Mouse (Mus musculus) kidney, adult 18-20 months (tissue): ENCODE data around the gene Tnfrsf13c.

ENCODE experiments used
- DNase-seq: peaks from one replicate; pipeline ENCODE4 v3.0.0; 2021

Tnfrsf13c gene

DNA sequence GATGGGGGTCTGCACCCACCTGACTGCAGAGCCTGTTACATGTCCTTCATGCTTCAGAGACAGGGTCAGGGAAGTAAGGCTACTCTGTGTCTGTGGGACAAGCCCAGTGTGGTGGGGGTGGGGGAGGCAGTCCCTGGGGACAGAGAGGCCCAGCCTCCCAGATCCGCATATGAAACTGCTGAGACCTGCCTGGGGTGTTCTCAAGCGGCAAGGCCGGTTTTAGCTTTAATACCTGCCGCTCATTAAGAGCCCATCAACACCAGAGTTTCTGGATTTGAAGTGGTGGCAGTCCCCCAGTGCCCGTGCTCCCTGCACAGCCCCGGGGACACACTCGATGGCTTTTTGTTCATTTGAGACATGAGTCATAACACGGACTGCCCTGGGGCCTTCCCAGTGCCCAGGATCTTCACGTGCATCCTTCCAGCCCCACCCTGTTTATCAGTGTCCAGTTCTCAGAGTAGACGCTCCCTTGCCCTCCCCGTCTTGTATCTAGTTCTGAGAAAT, 5.4 kb upstream of the Tnfrsf13c start:
- DNase-seq: no peak

DNA sequence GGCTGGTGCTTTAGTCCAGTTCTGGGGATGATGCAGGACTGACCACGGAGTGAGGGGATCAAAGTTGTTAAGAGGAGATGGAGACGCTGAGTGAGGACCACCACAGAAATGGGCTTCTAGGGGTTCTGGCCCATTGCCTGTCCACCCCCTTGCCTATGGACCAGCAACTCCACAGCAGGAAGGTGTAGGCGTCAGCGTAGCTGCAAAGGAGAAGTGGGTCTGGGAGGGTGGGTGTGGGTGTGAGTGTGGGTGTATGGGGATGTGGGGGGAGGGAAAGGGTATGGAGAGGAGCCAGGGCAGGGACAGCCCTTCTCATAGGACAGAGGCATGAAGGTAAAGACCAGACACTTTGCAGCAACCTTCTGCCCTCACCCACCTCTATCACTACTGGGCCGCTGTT, 1.6 kb upstream of the Tnfrsf13c start:
- no peak for DNase-seq

DNA sequence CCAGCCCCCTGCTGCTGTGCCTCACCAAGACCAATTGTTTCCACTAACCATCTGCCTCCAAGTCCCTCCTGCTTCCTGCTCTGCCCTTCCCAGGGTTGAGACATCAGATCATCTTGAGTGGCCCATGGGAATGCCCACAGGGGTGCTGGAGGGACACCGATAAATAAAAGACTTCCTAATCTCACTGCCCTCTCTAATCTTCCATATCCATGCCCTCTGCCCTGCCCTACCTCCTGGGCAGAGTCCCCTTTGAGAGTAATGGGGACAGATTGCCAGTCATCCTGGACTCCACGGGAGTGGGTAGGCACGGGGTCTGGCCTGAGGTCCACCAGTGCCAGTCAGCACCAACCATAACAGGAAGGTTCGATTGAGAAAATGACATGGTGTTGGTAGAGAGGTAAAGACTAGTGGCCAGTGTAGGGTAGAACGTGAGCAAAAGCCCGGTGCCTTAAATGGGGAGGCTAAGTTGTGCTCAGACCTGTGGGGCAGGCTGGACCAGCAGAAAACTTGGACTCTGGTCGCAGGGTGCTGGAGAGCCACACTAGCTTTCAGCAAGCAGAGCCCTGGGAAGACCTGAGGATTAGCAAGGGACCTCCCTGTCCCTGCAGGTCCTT, 540 bp upstream of the Tnfrsf13c start:
- no peak for DNase-seq

DNA sequence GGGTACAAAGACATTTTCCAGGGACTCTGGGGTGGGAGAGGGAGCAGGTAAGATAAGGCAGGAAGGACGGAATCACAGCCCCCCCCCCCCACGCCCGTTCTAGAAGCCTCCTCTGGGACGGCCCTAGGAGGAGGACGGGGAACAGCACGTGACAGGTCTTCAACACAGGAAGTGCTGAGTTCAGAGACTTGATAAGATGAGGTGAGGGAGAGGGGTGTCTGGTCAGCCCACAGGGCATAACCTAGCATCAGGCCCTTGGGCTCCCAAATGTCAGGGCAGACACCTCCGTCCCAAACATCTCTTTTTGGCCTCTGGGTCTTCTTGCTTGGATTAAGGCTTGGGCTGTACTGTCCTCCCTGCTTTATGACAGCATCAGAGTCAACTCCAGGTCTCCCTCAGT, 918 bp downstream of the Tnfrsf13c start:
- no peak for DNase-seq

DNA sequence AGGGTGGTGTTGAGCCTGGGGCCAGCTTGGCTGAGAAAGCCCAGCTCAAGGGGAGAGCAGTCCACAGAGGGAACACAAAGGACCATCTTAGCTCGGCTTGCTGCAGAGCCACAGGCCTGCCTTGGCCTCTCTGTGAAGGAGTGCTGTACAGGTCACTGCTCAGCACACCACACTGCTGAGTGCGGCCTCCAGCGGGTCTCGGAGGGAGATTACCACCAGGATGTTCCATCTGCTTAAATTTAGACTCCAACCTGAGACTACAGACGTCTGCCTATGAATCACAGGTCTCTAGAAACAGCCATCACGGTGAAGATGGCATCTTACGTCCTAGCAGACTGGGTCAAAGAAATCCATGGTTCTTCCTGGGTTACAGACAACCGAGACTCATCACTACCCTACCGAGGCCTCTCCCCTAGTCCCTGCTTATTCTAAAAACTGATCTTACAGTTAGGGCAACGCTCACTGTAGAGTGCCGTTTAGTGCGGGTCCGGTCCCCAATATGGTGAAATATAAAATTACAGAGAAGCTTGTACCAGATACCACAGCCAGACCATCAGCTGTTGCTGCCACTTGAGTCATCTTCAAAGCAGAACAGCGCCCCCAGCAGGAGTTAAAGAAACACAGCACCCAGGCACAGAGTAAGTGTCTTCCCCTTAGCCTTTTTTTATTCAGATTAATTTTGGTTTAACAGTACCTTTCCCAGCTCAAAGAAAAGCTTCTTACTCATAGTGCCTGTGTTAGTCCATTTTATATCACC, 2.9 kb downstream of the Tnfrsf13c start:
- no peak for DNase-seq

DNA sequence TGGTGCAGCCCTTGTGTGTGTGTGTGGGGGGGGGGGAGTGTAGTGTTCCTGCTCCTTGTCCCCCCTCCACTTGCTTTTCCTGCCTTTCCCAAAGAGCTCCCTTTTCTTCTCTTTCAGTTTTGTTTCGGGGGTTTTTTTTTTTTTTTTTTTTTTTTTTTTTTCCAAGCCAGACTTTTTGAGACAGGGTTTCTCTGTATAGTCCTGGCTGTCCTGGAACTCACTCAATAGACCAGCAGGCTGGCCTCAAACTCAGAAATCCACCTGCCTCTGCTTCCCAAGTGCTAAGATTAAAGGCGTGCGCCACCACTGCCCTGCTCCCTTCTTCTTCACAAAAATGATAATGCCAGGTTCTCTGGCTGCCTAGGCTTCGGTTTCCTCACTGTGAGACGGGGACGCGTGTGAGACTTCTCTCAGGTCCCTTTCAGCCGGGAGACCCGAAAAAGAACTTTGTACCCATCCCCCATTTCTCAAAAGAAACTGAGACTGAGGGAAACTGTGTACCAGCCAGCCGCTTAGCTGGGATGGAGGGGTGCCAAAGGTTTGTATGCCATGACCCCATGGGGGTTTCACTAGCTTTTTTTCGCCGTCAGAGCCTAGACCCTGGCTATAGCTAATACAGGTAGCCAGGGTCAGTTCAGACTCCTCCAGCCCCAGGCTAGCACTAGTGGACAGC, 4.0 kb downstream of the Tnfrsf13c start:
- DNase-seq: no peak

DNA sequence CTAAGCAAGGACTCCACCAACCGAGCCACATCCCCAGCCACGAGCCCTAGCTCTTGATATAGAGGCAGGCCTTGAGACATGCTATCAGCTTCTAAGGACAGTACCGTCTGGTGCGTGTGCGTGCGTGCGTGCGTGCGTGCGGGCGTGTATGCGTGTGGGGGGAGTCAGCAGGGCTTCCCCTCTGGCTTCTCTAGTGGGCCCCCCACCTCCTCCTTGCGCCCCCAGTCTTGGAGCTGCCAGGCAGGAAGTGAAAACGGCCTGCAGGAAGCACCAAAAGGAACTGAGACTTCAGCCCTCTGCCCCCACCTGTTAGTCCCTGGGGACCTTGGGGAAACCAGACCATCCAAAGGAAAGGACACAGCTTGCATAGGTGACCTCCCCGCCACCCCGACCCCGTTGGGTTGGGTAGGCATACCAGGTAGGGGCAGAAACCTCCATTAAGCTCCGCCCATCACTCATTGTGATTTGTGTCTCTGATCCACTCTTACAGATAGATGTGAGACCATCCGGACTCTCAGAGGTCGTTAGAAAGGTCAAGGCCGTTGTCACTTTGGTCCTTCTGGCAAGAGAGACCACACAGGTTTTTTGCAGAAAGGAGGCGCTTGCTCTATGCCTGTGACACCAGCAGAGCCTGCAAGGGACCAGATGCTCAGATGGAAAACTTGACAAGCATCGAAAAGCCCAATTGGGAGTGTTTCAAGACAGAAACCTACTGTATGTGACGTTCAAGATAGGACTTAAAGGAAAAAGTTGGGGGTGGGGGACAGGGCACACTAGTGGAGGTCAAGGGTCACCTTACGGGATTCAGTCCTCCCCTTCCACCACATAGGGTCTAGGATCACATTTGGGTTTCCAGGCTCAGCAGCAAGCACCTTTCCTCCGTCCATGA, 5.1 kb downstream of the Tnfrsf13c start:
- no peak for DNase-seq

DNA sequence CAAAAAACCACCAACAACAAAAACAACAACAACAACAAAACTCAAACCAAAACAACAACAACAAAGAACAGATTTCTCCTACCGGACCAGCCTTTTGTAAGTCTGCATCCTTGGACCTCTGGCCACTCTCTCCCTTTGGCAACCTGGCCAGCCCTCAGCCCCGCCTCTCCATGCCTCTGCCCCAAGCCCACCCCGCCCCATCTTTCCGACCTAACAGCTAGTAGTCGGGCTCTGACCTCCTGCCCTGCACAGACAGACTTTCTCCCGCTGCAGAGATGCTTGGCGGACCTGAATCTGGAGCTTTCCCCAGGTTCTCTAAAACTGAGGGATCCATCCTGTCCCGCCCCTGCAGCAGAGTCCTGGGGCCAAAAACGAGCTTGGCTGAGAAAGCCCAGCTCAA, 6.2 kb downstream of the Tnfrsf13c start:
- no peak for DNase-seq

DNA sequence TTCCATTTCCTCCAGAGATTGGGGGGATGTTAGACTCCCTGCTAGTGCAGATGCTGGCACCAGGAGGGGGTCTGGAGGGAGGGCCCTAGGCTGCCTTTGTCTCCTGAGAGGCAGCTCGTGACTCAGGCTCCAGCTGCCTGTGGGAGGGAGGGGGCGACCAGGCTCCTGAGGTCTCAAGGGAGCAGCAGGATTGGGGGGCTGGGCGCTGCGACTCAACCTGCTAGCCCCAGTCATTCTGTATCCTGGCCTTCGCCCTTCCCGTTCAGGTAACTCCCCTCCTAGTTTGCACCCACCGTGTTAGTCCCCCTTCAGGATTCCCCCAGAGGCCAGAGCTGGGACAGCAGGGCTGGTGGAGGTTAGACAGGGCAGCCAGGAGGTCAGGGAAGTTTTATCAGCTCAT, 7.1 kb downstream of the Tnfrsf13c start:
- no peak for DNase-seq

DNA sequence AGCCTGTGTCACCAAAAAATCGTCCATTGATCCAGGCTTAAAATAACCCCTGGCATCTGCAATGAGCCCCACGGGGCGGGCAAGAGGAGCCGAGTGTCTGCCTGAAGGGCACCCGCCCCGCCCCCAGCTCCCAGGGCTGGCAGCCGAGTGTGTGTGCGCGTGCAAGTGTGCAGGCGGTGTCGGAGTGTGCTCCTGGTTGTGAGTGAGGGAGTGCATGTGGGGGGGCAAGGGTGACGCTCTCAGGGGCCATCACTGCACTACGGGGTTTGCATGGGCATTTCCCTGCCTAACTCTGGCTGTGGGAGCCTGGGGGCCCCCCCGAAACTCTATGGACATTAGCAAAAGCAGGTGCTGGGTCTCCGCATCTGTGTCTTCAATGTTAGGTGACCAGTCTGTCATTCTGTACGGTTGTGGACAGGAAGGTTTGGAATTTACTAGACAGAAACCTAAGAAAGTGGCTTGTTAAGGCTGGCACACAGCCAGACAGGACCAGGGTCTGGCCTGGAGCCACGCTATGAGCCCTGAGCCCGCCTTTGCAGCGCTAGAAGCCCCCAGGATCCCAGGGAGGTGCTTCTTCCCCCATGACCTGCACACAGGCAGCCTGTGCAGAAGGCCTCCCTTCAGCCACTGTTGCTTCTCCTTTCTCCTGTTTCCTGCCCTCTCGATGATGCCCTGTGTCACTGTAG, 7.9 kb downstream of the Tnfrsf13c start:
- no peak for DNase-seq

DNA sequence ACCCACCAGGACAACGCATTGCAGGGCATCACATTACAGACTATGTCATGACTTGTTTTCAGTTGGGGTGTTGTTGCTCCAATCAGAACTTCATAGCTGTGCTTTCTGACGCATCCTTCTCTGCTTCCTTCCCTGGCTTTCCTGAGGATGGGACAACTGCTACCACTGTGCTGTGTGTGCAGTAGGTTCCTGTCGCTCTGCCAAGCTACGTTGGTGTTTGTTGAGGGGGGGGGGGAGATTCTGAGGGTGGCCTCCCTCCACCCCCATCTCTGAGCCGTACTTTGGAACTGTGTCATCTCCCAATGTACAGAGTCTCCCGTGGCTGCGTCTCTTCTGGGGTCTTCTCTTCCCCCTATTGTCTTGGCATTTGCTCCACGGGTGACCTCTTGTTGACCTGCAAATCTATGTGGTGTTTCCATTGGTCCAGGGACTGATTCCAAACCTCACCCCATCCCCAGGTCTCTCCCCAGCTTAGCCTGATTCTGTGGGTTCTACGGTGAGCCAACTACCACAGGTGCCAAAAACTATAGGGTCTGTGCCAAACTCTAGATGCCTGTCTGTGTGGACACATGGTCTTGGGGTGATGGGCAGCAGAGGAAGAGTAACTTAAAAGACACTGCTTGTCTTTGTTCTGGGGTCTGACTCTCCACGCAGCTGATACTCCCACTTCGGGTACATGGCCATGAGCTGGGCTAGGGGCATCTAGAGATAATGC, 8.7 kb downstream of the Tnfrsf13c start:
- DNase-seq: no peak

DNA sequence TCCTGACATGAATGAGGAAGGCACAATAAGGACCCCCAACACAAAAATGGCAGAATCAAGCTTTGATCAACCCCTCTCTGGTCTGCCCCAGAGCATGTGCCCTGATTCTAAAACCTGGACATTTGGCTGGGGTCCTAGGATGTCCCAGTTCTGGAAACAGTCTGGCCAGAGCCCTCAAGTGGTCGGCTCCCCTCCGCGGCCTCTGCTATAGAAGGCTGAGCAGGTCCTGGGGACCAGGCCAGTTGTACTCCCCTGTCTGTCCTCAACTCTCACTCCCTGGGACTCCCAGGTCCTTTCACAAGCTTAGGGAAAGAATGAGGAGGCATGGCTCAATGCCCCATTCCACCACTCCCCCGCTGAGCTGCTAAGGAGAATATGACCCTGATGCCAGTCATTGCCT, 10.9 kb downstream of the Tnfrsf13c start:
- no peak for DNase-seq

DNA sequence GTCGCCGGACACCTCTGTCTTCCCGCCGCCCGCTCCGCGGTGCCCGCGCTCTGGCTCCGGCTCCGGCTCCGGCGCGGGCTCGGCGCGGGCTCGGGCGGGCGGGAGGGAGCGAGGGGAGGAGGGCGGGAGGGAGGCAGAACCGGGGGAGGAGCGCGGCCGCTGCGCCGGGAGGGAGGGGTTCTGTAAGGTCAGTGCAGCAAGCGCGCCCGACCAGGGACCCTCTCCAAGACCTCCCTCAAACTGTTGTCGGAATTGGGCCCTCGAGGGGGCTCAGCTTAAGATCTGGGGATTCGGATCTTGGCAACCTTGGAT, 11.5 kb downstream of the Tnfrsf13c start, which contains the start of gene Shisa8:
Gene Shisa8, minus strand, starts transcription at position 64 of the 312 bp plus-strand sequence.
- DNase-seq: no peak

DNA sequence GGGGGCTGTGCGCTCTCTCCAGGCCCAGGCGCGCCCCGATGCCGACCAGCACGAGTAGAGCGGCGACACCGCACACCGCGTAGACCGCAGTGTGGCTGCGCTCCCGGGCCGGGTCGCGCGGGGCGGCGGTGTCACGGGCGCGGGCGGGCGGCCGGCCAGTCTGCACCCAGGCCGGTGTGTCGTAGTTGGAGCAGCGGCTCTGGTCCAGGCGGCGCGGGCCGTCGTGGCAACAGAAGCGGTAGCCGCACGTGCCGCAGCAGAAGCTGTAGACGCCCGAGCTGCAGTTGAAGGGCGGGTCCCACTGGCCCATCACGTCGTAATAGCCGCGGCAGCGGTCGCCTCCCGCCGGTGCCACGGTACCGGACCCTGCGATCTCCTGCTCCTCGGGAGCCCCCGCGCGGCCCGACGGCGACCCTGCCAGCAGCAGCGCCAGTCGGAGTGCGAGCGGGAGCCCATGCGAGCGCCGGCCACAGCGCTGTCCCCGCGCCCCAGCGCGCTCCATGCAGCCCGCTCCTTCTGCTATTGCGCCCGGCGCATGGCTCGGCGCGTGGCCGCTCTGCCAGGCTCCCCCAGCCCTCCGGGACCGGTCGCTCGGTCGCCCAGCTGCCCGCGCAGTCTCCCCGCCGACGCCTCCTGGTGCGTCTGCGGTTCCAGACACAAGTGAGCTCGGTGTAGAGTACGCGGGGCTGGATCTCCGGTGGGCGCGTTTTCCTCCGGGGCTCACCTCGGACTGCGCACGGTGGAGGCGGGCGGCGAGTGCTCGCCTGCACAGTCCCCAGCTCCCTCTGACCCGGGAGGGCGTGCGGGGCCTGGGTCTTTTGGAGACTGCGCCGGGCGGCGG, 12.0 kb downstream of the Tnfrsf13c start:
- DNase-seq: peak; percentile 17

DNA sequence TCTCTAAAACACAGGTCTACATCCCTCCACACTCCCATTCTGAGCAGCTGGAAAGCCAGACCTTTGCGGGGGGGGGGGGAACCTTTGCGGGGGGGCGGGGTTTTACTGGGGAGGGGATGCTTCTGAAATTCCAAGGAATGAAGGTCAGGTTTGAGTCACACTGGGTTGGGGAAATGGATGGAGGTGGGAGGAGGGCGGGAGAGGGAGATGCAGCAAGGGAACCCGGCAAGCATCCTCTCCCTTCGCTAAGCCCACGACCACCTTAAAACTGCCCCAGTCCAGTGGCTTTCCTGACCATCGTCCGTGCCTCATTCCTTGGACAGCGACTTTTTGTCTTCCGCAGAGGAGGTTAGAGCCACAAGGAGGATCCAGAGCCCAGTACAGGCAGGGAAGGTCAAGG, 12.9 kb downstream of the Tnfrsf13c start:
- DNase-seq: no peak

DNA sequence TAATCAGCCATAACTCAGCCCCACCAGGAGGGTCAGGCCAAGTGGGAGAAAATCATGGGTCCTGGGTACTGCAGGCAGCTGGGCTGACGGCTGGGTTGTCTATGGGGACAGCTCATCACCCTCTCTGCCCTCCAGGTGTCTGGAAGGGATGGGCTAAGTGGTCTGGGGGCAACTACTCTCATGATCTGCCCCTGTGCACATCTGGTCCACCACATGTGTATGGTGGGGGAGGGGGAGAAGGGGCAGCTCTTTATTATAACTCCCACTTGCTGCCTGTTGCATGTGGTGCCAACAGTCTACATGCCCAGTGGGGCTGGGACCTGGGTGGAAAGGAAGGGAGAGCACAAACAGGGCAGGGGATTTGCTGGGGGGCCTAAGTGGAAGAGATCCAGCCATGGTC, 13.4 kb downstream of the Tnfrsf13c start:
- DNase-seq: no peak

DNA sequence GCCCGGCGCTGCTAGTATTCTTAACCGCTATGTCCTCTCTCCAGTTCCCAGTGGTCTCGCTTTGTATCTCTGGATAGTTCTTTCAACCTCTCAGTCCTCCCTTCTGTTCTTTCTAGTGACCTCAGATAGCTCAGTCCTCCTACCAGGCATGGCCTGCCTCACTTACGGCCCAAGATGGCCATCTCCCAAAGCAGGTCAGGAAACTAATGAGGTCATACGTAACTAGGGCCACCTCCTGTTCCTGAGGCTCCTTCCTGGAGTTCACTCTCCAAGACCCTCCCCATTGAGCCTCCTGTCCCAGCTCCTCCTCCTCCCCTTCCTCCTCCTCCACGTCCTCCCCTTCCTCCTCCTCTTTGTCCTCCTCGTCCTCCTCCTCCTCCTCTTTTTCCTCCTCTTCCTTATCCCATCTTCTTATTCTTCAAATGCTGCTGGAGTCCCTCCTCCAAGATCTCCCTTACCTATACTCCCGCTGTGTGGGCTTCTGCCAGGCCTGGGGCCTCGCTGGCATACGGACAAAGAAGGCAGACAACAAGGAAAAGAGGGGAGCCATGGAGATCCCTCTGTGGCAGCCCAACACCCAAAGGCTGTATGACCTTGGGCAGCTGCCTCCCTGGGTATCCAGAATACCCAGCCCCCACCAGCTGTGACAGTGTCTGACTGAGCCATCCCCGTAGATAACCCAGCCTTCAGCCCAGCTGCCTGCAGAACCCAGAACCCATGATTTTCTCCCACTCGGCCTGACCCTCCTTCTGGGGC, 14.7 kb downstream of the Tnfrsf13c start:
- DNase-seq: no peak

DNA sequence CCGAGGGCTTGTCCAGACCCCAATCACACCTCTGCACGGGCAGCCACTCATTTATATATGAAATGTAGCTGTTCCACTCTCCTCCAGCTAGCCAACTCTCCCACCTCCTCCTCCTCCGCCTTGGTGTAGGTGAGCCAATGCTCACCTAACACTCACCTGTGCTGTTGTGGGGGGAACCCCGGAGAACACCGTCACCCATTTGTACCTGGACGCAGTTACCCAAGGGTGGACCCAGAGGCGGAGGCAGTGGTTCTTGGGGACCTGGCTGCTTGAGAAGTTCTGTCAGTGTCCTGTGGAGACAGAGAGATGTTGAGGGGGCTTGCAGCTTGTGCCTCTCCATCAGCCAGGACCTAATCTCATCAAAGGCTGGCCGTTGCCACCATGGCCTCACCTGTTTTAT, 15.9 kb downstream of the Tnfrsf13c start:
- no peak for DNase-seq

DNA sequence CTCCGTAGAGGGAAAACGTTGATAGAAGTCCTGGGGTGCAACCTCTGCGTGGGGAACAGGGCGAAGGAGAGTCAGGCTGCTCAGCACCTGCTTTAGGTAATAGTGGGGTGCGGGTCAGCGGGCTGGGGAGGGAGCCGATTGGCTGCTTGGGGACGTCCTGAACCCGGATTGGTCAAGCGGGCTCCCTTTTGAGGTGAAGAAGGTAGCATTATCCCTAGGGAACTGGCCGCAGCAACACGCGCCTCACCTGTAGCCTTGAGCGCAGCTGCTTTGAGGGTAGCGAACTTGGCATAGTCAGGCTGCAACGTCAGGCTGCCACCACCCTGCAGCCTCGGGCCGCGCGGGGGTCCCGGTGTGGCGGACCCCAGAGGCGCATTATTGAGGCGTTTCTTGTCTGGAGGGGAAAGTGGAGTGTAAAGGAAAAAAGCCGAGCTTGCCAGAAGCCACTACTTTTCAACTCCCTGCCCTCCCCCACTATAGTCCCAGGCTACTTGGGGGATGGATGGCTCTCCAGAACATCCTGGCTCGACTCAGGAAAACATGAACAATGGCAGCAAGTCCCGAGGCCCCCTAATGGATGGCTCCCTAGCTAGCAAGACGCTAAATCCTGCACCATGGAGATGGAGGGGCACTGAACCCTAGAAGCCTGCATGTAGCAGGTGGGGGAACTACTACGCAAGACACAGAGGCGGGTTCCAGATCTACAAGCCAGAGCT, 16.5 kb downstream of the Tnfrsf13c start:
- DNase-seq: no peak

DNA sequence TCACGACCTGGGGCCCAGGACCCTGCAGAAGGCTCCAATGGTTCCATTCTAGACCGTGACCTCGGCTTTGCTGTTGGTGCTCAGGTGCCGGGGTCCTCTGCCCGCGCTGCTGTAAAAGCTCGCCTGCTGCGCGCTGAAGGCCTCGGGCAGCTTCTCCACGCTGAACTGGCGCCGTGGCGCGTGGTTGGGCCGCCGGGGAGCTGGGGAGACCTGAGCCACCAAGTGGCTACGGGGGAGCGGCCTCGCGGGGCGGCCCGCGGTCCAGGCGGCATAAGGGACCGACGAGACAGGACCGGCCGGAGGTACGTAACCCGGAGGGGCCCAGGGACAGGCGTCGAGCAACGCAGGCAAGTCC, 17.1 kb downstream of the Tnfrsf13c start:
- DNase-seq: no peak
